ENCODE assay signal across 10 mouse cellular contexts in genomic region chrX:150709416-150709815, GRCm38 (mm10). TPM values are rescaled to one million over a fixed set of nuclear protein-coding genes. Genes with fewer than 3 reads are reported as not detected.
A peak's percentile ranks its signal among the peaks of the same experiment; 100 is the strongest.
DNase-seq lines count a peak whose midpoint lies in the region; ATAC-seq and TF ChIP-seq lines count a peak whose summit lies in the region.
"Had no signal": no experiment of that assay in that cellular context is flagged by ENCODE, and none has a peak within 500 bp of the region (broad histone marks: within the 10 kb centered on the region; RNA-seq: fewer than 3 reads in every experiment).

No protein-coding gene starts in this region.

- no peak overlapping the region for H3K4me3 ChIP-seq in forebrain, embryonic 14.5 days (ENCODE audit: low read depth, low read length)
- no peak overlapping the region for H3K4me3 ChIP-seq in forebrain, embryonic 15.5 days
- no peak overlapping the region for H3K4me3 ChIP-seq in lung, postnatal 0 days (ENCODE audit: low read depth, low read length)
- no peak overlapping the region for H3K4me3 ChIP-seq in midbrain, embryonic 10.5 days
- H3K4me3 ChIP-seq: erythroblast, embryonic 14.5 days; limb, embryonic 13.5 days had no signal

- H3K27me3 ChIP-seq in forebrain, embryonic 14.5 days (replicated peaks; ENCODE audit: control insufficient read depth, insufficient read depth, low read length): no peaks in the 10 kb centered on the region
- no peaks in the 10 kb centered on the region for H3K27me3 ChIP-seq in forebrain, embryonic 15.5 days
- no peaks in the 10 kb centered on the region for H3K27me3 ChIP-seq in lung, postnatal 0 days (replicated peaks; ENCODE audit: insufficient read depth, low read length)
- peaks cover 24% of the 10 kb centered on the region; the same call in 1 of the 2 replicates for H3K27me3 ChIP-seq in midbrain, embryonic 10.5 days (ENCODE audit: low read depth, poor library complexity, severe bottlenecking)

- ATAC-seq in forebrain, embryonic 14.5 days: no peak
- ATAC-seq in forebrain, embryonic 15.5 days (replicated peaks): no peak
- ATAC-seq in lung, postnatal 0 days: no peak

- no peaks in the 10 kb centered on the region for H3K36me3 ChIP-seq in forebrain, embryonic 14.5 days (ENCODE audit: control insufficient read depth, insufficient read depth, low read length)
- H3K36me3 ChIP-seq in forebrain, embryonic 15.5 days: no peaks in the 10 kb centered on the region
- H3K36me3 ChIP-seq in lung, postnatal 0 days (ENCODE audit: insufficient read depth, low read length): no peaks in the 10 kb centered on the region
- H3K36me3 ChIP-seq in midbrain, embryonic 10.5 days: no peaks in the 10 kb centered on the region
- H3K36me3 ChIP-seq: limb, embryonic 13.5 days had no signal

- H3K9me3 ChIP-seq in forebrain, embryonic 14.5 days (replicated peaks; ENCODE audit: control insufficient read depth, low read length): no peaks in the 10 kb centered on the region
- H3K9me3 ChIP-seq in forebrain, embryonic 15.5 days: no peaks in the 10 kb centered on the region
- H3K9me3 ChIP-seq in lung, postnatal 0 days (ENCODE audit: low read length): no peaks in the 10 kb centered on the region
- no peaks in the 10 kb centered on the region for H3K9me3 ChIP-seq in midbrain, embryonic 10.5 days (replicated peaks)
- H3K9me3 ChIP-seq: limb, embryonic 13.5 days had no signal

- WGBS in forebrain, embryonic 14.5 days: 42% methylated on average over 5 of the region's 5 CpGs
- 37% methylated on average over 5 of the region's 5 CpGs for whole genome bisulfite sequencing in forebrain, embryonic 15.5 days
- WGBS in lung, postnatal 0 days: 26% methylated on average over 5 of the region's 5 CpGs
- WGBS in midbrain, embryonic 10.5 days: 45% methylated on average over 5 of the region's 5 CpGs

- no peak for TF ChIP-seq EP300 in lung, postnatal 0 days (IDR thresholded peaks at IDR 0.05)

- no peak overlapping the region for H3K9ac ChIP-seq in forebrain, embryonic 14.5 days (ENCODE audit: low read length)
- no peak overlapping the region for H3K9ac ChIP-seq in forebrain, embryonic 15.5 days (replicated peaks)
- no peak overlapping the region for H3K9ac ChIP-seq in lung, postnatal 0 days (replicated peaks; ENCODE audit: low read depth)
- H3K9ac ChIP-seq: limb, embryonic 13.5 days had no signal

- peak; percentile 57 for DNase-seq in forebrain, embryonic 14.5 days (ENCODE audit: low spot score)
- peak; percentile 66 for DNase-seq in lung, postnatal 0 days (ENCODE audit: low spot score)
- no peak for DNase-seq in lung, adult 18-20 months
- DNase-seq in c-Kit-positive CD71-positive TER-119-positive erythroid progenitor cells, embryonic 14.5 days (ENCODE audit: low spot score): peak; percentile 11
- peak; percentile 5 to 37 for DNase-seq in kidney, postnatal 36 days
- DNase-seq in right cerebral cortex, postnatal 14 days: peak; percentile 3
- no peak for DNase-seq in midbrain, embryonic 10.5 days (ENCODE audit: low spot score)

- no peaks in the 10 kb centered on the region for H3K4me1 ChIP-seq in forebrain, embryonic 14.5 days (ENCODE audit: control insufficient read depth, insufficient read depth, low read length)
- no peaks in the 10 kb centered on the region for H3K4me1 ChIP-seq in forebrain, embryonic 15.5 days
- no peaks in the 10 kb centered on the region for H3K4me1 ChIP-seq in lung, postnatal 0 days (ENCODE audit: insufficient read depth, low read depth, low read length)
- H3K4me1 ChIP-seq in midbrain, embryonic 10.5 days: 0 out of 2 replicates have a peak, but pooled peaks cover 3% of the 10 kb centered on the region
- H3K4me1 ChIP-seq: limb, embryonic 13.5 days had no signal

- H3K27ac ChIP-seq in forebrain, embryonic 14.5 days (ENCODE audit: low read depth, low read length): no peak overlapping the region
- no peak overlapping the region for H3K27ac ChIP-seq in forebrain, embryonic 15.5 days (replicated peaks)
- H3K27ac ChIP-seq in lung, postnatal 0 days (ENCODE audit: low read length): no peak overlapping the region
- H3K27ac ChIP-seq in midbrain, embryonic 10.5 days (replicated peaks): no peak overlapping the region
- H3K27ac ChIP-seq: limb, embryonic 13.5 days had no signal

- H3K4me2 ChIP-seq in forebrain, embryonic 14.5 days (ENCODE audit: low read length): no peak overlapping the region
- H3K4me2 ChIP-seq in forebrain, embryonic 15.5 days (replicated peaks): no peak overlapping the region
- H3K4me2 ChIP-seq in lung, postnatal 0 days (replicated peaks; ENCODE audit: low read depth, low read length): no peak overlapping the region
- H3K4me2 ChIP-seq: limb, embryonic 13.5 days had no signal

- TF ChIP-seq CTCF in lung, postnatal 0 days (IDR thresholded peaks at IDR 0.05): peak; percentile 69

RNA-seq across cellular contexts. Expression of gene Tro, which starts 52.0 kb away (rescaled TPM):
- 61.9 and 75.7 TPM in 2 replicates for polyA plus RNA-seq in forebrain, embryonic 14.5 days (2014; fragmentation: Nextera tagmentation; extraction: Ambion mirVana)
- polyA plus RNA-seq in forebrain, embryonic 15.5 days (2015; fragmentation: Nextera tagmentation; extraction: Ambion mirVana): 59.5 and 59.6 TPM in 2 replicates
- 2.2 and 2.9 TPM in 2 replicates for polyA plus RNA-seq in lung, postnatal 0 days (2015; fragmentation: Nextera tagmentation; extraction: Ambion mirVana)
- polyA plus RNA-seq in midbrain, embryonic 10.5 days (2016; fragmentation: Nextera tagmentation; extraction: Ambion mirVana): 34.8 and 44.8 TPM in 2 replicates
- polyA plus RNA-seq: erythroblast, embryonic 14.5 days had no signal

Comparison
In these comparisons a context has a peak if more than half of its experiments do, and no peak if none do; other contexts are left out.
1. DNase-seq: peak in forebrain, embryonic 14.5 days (single experiment), lung, postnatal 0 days (single experiment), c-Kit-positive CD71-positive TER-119-positive erythroid progenitor cells, embryonic 14.5 days (single experiment), kidney, postnatal 36 days (2 of 2) and right cerebral cortex, postnatal 14 days (single experiment); none in lung, adult 18-20 months (0 of 2) and midbrain, embryonic 10.5 days (single experiment).